Comparison of ENCODE assay signal across 25 mouse cellular contexts in genomic region chr13:60789466-60789865, GRCm38 (mm10). TPM values are rescaled to one million over a fixed set of nuclear protein-coding genes. Genes with fewer than 3 reads are reported as not detected.
"Had no signal": no experiment of that assay in that cellular context is flagged by ENCODE, and none has a peak within 500 bp of the region (broad histone marks: within the 10 kb centered on the region; RNA-seq: fewer than 3 reads in every experiment).

No protein-coding gene starts in this region.

- H3K4me3 ChIP-seq: neural tube, embryonic 13.5 days; neural tube, embryonic 15.5 days; stomach, embryonic 15.5 days had no signal

- H3K9ac ChIP-seq: neural tube, embryonic 13.5 days; neural tube, embryonic 15.5 days; stomach, embryonic 15.5 days had no signal

- H3K9me3 ChIP-seq: neural tube, embryonic 13.5 days; neural tube, embryonic 15.5 days; stomach, embryonic 15.5 days had no signal

- H3K27me3 ChIP-seq: neural tube, embryonic 13.5 days; neural tube, embryonic 15.5 days; stomach, embryonic 15.5 days had no signal

- H3K36me3 ChIP-seq: neural tube, embryonic 13.5 days; neural tube, embryonic 15.5 days; stomach, embryonic 15.5 days had no signal

- H3K4me1 ChIP-seq: neural tube, embryonic 13.5 days; neural tube, embryonic 15.5 days; stomach, embryonic 15.5 days had no signal

- H3K27ac ChIP-seq: neural tube, embryonic 13.5 days; neural tube, embryonic 15.5 days; stomach, embryonic 15.5 days; stomach, postnatal 0 days had no signal

- H3K4me2 ChIP-seq: neural tube, embryonic 13.5 days; neural tube, embryonic 15.5 days; stomach, embryonic 15.5 days had no signal

- DNase-seq: retina, postnatal 1 day; right cerebral cortex, adult 18-20 months; right cerebral cortex, postnatal 14 days; right cerebral cortex, postnatal 25 days; right cerebral cortex, postnatal 4 days; spleen, adult 18-20 months; thymus, adult 18-20 months; thymus, adult 2 months; thymus, postnatal 14 days; thymus, postnatal 25 days; thymus, postnatal 36 days; thymus, postnatal 4 days had no signal

RNA-seq across cellular contexts. Expression of gene BC051665, which starts 3.3 kb away (rescaled TPM):
- total RNA-seq: neutrophil, adult 5-6 weeks had no signal
- polyA plus RNA-seq: neural tube, embryonic 13.5 days; neural tube, embryonic 14.5 days; neural tube, embryonic 15.5 days; small intestine, adult 2 months; spleen, adult 2 months; stomach, embryonic 14.5 days; stomach, embryonic 15.5 days; stomach, embryonic 16.5 days; stomach, postnatal 0 days; testis, adult 2 months; thymus, adult 2 months; thymus, postnatal 0 days; urinary bladder, adult 2 months had no signal

RNA-seq across cellular contexts. Expression of gene Ctsll3, which starts 13.2 kb away (rescaled TPM):
- total RNA-seq: neutrophil, adult 5-6 weeks had no signal
- polyA plus RNA-seq: neural tube, embryonic 13.5 days; neural tube, embryonic 14.5 days; neural tube, embryonic 15.5 days; small intestine, adult 2 months; spleen, adult 2 months; stomach, embryonic 14.5 days; stomach, embryonic 15.5 days; stomach, embryonic 16.5 days; testis, adult 2 months; thymus, adult 2 months; thymus, postnatal 0 days; urinary bladder, adult 2 months had no signal
